Mouse (Mus musculus) urinary bladder, adult 18-20 months (tissue): ENCODE measurements at regions not wholly inside any gene's neighbourhood (a gene's known extent, or its start where the extent isn't known, plus 50 kb on each side); places are given as distances from the start of the nearest gene placed in this dataset.

ENCODE experiments used
- DNase-seq, 2 experiments: peaks; one replicate each; pipeline ENCODE4 v3.0.0; 2022; ENCODE audit warnings: low spot score in 2 of 2, mixed read lengths in 2 of 2

DNA sequence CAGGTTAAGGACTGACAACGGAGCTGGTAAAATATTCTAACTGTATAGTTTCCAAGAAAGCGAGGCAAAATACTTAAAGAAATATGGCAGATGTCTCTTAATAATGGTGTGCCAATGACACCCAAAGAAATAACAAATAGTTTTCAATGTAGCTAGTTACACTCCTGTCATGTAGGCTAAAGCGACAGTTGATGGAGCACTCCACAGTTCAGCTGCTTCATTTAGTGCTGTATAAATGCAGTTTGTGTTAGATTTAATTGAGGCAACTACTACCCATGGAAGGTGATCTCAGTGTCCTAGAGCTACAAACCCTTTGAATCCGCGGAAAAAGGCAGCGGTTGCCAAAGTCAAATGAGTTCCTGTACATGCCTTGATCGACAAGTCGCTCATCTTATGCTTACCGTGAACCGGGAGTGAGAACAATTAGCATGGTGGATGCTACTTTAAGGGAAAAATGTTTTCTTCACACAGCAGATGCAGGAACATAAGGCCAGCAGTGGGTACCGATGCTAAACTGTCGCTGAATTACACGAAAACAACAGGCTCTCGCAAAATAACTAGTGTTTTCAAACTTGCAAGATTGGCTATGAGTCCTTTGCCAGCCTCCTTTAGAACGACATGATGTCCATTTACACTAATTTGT lies 961.4 kb downstream of the Mat2b start:
- DNase-seq: no peak

DNA sequence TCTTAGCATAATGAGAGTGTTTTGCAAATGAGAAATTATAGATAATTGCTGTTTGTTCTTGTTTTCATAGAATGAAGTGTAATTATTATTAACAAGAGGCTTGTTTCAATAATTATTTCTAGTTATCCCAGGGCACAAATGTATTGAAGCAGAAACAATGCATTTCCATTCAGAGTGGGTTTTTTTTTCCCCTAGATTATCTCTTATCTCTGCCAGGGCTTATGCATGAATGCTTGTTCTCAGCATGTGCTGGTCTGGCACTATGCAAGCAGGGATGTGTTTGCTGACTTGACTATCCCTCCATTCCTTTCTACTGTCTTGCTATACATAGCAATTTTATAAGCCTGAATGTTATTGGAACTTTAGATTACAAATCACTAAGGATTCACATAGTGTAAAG lies 971.4 kb downstream of the Mat2b start:
- DNase-seq: no peak

DNA sequence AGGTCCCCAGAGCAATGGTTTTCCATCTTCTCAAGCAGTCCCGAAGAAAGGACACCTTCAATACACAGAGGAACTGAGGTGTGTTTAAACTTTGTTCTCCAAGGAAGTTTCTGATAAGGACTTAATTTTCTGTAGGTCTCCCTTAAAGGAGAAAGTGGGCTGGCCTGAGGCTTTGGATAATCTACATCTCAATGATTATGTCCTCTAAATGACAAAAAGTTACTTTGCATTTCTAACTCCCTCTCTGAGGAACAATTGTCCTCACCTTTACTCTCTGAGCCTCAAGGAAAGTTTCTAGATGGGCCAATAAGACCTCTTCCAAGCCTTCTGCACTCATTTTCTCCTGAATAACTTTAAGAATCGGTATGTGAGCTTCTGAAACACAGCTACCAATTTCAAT lies 1016.5 kb downstream of the Mat2b start:
- no peak for DNase-seq

DNA sequence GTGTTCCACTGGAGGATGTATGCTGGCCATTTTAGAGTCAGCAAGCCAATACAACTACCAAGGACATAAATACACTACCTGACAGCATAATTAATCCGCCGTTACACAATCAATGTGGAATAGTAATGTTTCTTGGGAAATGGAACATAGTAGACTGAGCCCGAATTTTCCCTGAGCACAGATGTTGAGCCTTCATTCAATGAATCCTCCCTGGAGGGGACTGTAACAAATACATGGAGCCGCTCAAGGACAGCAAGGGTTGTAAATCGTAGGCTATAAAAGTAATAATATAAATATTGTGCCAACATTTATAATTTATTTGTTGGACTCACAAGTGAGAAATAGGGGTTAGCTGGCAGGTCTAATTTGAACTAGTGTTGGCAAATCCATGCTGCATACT lies 1041.4 kb downstream of the Mat2b start:
- no peak for DNase-seq

DNA sequence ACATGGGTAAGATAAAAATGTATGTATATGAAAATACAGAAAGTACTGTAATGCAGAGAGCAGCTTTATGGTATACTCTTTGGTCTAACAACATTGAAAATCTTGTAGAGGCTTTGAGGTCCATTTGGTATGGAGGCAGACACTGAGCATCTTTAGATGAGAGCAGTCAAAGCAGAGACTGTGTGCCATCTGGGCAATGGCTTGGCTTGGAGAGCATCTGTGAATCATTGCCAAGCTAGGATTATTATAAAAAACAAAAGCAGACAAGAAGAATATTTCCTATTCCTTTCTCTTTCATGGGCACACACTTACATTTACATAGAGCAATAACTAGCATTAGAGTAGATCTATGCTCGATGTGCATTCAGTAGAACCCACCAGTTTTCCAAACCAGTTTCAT lies 1075.6 kb downstream of the Mat2b start:
- no peak for DNase-seq

DNA sequence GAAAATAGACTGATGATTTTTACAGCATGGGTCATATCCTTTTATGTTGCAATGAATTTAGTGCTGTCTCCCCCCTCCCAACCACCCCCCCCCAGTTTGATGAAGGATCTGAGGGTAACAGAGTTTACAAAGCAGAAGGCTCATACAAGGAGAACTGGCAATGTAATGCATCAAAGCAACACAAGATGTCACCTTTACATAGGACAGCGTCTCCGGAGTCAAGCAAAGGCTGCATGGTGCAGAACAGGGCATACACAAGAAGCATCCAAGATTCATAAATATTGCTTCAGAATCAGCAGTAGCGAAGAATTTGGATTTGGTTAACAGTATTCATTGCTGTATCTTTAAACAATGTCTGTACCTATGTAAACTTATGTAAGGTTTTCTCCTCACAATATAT lies 1079.2 kb downstream of the Mat2b start:
- no peak for DNase-seq

DNA sequence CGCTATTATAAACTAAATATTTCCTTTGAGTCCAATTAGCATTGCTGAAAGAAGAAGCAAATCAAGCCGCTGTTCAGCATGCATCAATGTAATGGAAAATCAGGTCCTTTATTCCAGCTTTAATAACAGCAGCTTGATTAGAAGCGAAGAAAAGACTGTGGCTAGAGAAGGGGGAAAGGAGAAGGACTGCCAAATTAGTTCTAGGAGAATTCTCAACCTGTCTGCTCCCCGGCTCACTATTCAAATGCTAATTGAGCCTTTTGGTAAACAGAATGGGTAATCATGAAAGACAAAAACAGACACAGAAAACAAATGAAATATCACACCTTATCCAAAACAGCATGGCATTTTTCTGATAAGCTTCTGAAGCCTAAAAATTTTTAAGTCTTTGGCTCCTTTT lies 1098.5 kb downstream of the Mat2b start:
- no peak for DNase-seq

DNA sequence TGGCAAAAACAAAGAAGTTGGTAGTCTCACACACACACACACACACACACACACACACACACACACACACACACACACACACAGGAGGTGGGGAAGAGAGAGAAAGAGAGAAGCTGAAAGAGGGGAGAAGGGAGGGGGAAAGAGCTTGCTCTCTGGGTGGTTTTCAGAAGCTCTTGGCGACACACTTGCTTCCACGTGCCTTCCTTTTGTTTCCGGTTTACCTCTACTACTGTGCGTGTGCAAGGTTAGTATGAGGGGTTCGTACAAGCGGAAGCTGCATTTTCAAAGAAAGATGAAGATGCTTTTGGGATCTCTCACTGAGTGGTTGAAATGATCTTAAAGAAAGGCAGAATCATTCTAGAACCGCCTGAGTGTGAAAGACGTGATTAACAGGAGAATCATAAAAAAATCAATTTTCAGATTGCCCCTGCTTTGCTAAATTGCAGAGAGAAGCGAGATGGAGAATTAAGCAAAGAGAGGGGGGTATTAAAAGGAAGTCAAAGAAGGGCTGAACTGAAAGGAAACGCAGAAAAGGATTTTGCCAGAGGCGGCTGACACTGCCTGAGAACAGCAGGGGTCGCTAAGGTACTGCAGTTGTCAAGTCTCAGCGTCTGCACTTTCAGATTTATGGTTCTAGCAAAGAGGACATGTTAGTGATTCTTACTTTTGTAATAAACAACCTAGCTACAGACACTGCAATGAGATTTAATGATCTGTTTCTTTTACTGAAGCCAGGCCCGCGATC lies 1106.2 kb downstream of the Mat2b start:
- peak in 1 of 2 experiments; percentile 14 for DNase-seq

DNA sequence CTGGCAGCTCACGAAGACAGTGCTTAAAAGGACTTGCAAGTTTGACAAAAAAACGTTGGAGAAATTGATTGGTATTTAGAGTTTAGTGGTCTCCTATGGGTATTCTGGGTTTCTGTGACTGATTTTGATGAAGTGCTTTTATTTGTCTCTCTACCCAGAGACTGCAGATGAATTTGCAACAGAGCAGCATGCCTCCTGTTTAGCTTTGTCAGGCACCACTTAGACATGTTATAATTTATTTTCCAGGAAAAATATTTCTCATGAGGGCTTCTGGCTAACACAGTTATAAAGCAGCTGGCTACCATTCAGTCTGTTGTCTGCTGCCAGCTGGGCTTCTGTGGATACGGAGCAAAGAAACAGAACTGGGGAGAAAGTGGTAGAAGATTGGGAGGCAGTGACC lies 1136.7 kb downstream of the Mat2b start:
- DNase-seq: no peak

DNA sequence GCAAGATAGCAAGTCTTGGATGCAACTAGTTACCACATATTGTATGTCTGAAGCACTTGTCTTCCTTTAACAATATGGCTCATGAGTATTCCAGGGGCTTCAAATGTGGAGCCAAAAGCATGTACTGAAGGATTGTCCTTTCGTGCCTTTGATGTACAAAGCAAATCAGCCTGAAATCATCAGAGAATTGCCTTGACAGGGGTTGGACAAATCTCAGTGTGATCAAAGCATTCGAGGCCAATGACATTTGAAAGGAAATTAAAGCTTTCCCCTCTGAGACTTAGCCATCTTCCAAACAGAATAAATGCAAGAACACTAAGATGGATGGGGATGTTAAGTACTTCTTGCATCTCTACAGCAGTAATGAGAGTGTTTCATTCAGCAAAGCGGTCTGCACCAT lies 1144.9 kb downstream of the Mat2b start:
- no peak for DNase-seq

DNA sequence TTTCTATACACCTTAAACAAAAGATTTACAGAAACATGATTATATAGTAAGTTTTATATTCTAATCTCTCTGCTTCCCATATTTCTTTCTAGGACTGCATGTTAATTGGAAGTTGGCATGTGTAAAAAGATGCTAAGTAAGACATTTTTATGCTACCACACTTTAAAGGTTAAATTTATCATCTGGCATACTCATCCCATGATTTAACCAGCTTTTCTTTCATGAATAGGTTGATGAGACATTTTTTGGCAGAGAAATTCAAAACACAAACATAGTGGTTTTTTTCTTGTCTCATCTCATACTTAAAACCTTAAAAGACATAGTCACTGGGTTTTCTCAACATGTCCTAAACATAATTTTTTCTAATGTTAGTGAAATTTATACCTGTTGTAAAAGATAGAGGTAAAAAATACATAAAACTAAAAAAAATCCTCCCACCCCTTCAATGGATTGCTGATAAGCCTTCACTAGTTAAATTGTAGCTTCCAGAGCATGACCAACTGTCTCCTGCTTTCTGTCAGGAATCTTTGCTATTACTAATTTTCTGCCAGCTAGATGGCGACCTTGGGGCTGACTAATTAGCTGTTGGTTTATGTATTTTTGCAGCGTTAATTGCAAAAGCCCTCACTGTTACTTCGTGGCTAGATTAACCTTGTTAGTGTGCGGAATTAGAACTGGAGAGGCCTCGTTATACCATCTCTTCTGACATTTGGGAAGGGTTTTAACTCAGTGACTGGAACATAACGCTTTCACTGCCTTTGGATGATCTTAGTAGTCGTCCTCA lies 1169.9 kb downstream of the Mat2b start:
- no peak for DNase-seq

DNA sequence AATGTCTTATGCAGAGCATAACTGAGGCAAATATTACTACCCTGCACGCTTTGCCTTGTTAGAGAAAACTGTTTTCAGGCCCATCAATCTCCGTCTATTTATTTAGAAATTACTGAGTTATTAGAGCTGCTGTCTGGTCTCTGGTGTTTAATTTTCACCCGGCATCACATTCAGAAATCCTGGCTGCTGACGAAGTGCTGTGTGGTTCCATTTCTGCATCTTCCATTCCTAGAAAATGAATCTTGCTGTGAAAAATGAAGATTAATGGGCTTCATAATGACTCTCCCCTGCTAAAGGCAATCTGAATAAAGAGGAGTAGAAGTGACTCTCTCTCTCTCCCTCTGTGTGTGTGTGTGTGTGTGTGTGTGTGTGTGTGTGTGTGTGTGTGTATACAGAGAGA lies 1199.8 kb downstream of the Mat2b start:
- DNase-seq: no peak

DNA sequence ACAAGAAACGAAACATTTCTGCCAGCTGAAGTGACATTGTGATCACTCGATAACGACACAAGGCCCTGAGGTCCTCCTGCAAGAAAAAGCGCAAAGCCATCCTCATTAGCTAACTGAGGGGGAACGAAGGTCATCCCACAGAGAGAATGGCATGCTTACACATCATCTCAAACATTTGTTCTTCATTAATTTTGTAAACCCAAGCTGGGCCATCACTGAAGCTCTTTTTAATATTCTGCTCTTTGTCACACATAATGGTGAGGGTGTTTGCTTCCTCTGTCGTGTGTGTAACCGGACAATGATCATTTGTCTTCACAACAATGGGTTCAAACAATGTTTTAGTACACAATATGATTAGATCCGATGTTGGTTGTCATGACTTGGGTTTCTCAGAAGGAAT lies 1217.9 kb downstream of the Mat2b start:
- DNase-seq: no peak

DNA sequence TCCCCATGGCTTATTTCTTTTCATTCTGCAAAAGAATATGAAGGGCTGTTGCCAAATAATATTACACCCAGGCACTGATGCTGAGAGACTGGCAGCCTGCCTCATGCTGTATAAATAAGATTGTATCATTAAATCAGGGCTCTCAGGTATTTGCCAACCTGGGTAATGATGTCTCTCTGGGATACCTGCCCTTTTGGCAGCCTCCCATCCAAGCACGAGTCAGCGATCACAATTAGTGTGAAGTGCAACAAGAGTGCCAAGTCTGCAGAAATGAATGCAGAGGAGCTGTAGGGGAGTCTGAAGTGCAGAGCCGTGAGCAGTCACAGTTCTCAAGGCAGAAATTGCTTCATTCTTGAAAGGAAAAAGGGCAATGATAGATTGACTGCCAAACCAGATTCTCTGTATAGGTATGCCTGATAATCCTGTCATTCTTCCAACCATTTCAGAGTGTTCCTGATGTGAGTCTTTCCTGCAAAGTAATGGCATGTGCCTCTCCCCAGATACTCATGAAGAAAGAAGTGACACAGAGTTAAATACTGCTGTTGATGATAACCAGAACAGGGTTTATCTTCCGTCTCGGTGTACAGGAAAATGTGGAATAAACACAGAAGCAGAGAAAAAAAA lies 1241.6 kb downstream of the Mat2b start:
- no peak for DNase-seq

DNA sequence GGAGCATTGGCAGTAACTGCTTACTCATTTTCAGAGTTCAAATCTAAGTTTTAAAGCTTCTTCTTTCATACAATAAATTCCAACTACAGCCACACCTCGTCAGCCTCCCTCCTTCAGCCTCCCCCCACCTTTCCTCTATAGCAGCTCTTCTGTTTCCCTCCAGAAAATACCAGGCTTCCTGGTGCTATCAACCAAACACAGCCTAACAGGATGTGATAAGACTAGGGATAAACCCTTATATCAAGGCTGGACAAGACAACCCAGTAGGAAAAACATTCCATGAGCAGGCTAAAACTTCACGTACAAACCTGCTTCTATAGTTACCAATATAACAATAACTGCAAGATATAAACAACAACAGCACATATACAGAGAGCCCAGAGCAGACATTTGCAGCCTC lies 1248.6 kb downstream of the Mat2b start:
- no peak for DNase-seq

DNA sequence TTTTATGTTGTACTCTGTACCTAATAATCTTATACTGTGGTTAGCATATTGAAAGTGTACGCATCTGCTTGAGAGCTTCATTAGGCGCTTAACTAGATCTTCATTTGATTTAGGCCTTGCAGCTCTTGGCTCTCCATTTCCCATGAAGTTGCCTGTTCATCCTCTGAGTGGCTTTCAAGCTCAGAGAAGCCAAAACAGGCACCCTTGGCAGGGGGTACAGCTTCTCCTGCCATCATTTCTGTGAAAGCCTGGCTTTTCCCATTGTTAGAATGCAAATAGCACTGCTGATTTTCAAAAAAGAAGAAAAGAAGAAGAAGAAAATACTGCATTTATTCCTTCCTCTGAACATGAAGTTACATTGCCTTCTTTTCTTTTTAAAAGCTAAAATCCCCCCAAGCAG lies 1283.3 kb downstream of the Mat2b start:
- DNase-seq: no peak

DNA sequence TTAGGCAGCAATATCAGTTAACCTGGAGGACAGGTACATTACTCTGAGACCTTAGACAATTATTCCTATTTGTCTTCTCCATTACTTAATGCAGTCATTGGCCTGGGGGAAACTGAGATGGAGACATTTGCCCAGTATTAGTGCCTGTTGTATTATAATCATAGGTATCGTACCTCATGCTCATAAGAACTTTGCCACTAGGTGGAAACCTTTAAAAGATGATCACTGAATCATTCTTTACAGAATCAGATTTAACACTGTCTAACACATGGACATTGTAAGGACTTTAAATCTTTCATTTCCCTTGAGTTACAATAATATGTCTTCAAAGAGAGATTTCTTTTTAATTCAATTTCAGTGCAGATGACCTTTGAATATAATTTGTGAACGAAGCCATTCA lies 1283.8 kb downstream of the Mat2b start:
- no peak for DNase-seq

DNA sequence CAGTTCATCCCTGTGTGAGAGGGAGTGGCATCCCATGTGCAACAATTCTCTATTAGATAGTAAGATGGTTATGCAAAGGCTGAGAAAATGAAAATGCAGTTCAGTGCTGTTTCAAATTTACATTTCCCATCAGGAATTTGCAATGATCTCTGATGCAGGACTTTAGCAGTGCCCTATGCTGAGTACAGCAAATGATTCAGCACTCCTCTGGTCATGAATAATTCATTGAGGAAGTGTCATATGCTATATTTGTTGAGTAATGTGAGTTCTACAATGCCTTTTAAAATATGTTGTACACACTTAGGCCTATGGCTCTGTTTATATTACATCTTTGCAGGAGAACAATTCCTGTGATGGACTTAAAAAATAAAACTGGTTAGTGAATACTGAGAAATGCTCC lies 1330.2 kb downstream of the Mat2b start:
- DNase-seq: no peak

DNA sequence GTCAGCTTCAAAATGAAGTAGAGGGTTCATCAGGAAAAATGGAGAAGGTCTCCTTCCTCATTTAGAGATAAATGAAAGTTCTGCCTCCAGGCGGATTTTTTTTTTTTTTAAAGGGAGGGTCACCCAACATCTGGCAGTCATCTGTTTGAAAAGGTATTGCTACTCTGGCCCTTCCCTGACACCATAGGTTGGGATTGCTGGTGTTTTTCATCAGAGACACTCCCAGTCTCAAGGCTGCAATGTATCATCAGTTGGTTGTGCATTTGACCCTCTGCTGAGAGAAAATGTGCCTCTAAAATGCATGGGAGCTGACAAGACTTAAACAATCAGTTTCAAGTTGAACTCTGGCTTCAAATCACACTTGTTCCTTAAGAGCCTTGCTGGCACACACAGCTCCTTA lies 1344.4 kb downstream of the Mat2b start:
- no peak for DNase-seq
